Mouse (Mus musculus): ENCODE measurements around the gene Dlgap4. TPM values are rescaled to one million over a fixed set of nuclear protein-coding genes. Genes with fewer than 3 reads are reported as not detected.

The Dlgap4 gene
- polyA plus RNA-seq, 1 experiment from 2014 or later, result 51.9 TPM

DNA sequence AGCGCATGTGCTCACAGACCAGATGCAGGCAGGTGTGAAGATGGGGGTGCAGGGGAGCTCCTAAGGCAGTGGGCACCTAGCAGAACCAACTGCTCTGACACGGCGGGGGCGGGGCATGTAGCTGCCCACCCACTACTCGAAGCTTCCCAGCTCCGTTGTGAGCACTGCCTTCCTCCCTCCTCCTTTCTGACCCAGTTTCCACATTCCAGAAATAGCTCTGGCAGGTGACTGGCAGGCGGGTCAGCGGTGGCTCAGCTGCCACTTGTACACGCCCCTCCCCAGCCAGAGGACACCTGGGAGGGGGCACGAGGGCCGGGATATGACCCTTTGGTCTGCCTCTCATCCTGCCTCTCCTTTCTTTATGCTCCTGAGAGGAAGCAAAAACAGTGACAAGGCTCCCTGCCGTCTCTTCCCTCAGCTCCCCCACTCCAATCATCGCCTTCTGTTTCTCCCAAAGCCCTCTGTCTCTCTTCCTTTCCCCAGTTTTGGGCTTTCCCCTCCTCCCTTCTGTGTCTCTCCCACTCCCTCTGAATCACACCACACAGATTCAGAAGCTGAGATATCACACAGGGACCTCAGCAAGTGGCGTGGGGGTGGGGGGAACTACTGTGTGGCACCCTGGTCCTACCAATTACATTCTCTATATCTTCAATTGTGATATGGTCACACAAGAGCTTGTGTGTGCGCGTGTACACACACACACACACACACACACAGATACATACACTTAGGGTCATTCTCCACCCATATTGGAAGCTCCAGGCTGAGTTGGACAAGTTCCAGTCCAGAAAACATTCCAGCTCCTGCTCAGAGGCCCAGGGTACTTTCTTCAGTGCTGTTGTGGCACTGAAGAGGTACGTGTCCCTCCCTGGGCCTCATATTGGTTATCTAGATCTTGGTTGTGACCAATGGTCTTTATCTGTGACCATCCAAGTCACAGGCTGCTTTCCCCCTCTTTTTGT, 104.1 kb downstream of the Dlgap4 start:
- Histone ChIP-seq H3K27ac (replicated peaks) (peak overlapping the region; percentile 96), H3K4me3 (peak overlapping the region; percentile 39), H3K9me3 (no peaks in the 10 kb centered on the region), H3K9ac (peak overlapping the region; percentile 75), H3K4me1 (peaks cover 46% of the 10 kb centered on the region), H3K27me3 (replicated peaks) (no peaks in the 10 kb centered on the region), H3K4me2 (peak overlapping the region; percentile 69), H3K36me3 (peaks cover 9% of the 10 kb centered on the region)
- WGBS, result 7% methylated on average over 17 of the region's 17 CpGs
- no peak for ATAC-seq (ENCODE audit: extremely low read depth, insufficient number of reproducible peaks, low FRiP score, low TSS enrichment)

DNA sequence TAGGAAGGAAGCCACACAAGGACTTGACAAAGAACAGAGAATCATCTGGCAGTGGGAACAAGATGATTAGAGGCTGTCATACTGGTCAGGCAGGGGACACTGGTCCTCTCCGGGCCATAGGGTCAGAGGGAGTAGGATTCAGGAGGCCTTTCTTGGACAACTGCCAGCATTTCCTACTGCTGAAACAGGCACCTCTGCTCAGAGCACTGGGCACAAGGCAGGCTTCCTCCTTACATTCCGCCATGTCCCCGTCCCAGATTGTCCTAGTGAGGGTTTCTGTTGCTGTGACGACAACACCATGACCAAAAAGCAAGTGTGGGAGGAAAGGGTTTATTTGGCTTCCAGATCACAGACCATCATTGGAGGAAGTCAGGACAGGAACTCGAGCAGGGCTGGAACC, 105.3 kb downstream of the Dlgap4 start:
- ATAC-seq (ENCODE audit: extremely low read depth, insufficient number of reproducible peaks, low FRiP score, low TSS enrichment), result no peak
- Histone ChIP-seq H3K4me3 (no peak overlapping the region), H3K36me3 (peaks cover 9% of the 10 kb centered on the region), H3K27me3 (replicated peaks) (no peaks in the 10 kb centered on the region), H3K9ac (no peak overlapping the region), H3K4me1 (peaks cover 56% of the 10 kb centered on the region), H3K27ac (replicated peaks) (peak overlapping the region; percentile 96), H3K4me2 (0 out of 2 replicates have a peak overlapping the region, but pooled peaks have one; percentile 4), H3K9me3 (no peaks in the 10 kb centered on the region)
- WGBS, result 40% methylated on average over 5 of the region's 5 CpGs

DNA sequence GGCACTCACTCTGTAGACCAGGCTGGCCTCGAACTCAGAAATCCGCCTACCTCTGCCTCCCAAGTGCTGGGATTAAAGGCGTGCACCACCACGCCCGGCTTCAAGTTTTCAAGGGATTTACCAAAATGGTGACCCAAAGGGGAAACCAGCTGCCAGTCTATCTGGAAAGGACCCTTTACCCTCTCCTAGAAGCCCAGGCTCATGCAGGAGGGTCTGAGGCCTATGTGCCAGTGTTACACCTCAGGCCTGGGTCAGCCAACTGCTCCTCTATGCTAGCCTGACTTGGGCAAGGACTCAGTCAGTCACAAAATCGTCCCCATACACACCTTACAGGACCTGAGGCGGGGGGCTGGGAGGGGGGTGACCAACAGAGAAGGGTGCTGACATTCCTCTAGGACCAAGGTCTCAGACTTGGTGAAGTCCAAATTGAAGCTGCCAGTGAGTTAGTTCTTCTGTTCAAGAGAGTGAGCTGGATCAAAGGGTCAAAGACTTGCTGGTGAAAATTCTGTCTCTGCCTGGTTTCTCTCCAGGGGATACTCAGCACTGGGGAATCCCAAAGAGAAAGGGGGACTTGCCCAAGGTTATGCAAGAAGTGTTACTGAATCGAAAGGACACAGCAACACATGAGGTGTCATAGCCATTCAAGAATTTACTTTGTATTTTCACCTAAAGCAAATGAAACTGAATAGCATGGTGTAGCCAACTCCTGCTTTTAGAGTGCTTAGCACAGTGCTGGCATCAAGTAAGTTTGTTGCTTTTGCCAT, 106.2 kb downstream of the Dlgap4 start:
- H3K4me1 ChIP-seq, result peaks cover 66% of the 10 kb centered on the region
- H3K9me3 ChIP-seq, result no peaks in the 10 kb centered on the region
- 85% methylated on average over 8 of the region's 8 CpGs for WGBS
- H3K4me2 ChIP-seq, result peak overlapping the region; percentile 85
- peak overlapping the region; percentile 84 for H3K4me3 ChIP-seq
- no peaks in the 10 kb centered on the region for H3K27me3 ChIP-seq (replicated peaks)
- H3K36me3 ChIP-seq, result peaks cover 3% of the 10 kb centered on the region
- ATAC-seq (ENCODE audit: extremely low read depth, insufficient number of reproducible peaks, low FRiP score, low TSS enrichment), result no peak
- peak overlapping the region; percentile 93 for H3K27ac ChIP-seq (replicated peaks)
- H3K9ac ChIP-seq, result peak overlapping the region; percentile 97

DNA sequence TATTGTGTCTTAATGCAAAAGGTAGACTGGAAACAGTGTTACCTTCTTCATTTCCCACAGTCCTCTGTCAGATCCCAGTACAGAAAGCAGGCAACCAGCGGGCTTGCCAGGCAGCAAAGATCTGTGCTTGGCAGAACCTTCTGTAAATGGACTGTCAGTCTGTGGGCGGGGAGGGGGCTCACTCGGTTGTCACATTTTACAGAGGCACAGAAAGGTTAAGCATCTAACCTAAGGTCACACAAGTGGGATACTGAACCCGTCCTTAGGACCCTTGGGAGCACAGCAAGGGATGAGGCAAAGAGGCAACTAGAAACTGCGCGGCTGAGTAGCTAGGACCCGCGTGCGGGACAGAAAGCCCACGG, 106.8 kb downstream of the Dlgap4 start:
- Histone ChIP-seq H3K27ac (replicated peaks) (peak overlapping the region; percentile 93), H3K4me2 (peak overlapping the region; percentile 85), H3K36me3 (no peaks in the 10 kb centered on the region), H3K4me1 (peaks cover 71% of the 10 kb centered on the region), H3K9me3 (no peaks in the 10 kb centered on the region), H3K9ac (peak overlapping the region; percentile 97), H3K27me3 (replicated peaks) (no peaks in the 10 kb centered on the region), H3K4me3 (peak overlapping the region; percentile 84)
- ATAC-seq (ENCODE audit: extremely low read depth, insufficient number of reproducible peaks, low FRiP score, low TSS enrichment), result no peak
- 2% methylated on average over 10 of the region's 10 CpGs for WGBS

DNA sequence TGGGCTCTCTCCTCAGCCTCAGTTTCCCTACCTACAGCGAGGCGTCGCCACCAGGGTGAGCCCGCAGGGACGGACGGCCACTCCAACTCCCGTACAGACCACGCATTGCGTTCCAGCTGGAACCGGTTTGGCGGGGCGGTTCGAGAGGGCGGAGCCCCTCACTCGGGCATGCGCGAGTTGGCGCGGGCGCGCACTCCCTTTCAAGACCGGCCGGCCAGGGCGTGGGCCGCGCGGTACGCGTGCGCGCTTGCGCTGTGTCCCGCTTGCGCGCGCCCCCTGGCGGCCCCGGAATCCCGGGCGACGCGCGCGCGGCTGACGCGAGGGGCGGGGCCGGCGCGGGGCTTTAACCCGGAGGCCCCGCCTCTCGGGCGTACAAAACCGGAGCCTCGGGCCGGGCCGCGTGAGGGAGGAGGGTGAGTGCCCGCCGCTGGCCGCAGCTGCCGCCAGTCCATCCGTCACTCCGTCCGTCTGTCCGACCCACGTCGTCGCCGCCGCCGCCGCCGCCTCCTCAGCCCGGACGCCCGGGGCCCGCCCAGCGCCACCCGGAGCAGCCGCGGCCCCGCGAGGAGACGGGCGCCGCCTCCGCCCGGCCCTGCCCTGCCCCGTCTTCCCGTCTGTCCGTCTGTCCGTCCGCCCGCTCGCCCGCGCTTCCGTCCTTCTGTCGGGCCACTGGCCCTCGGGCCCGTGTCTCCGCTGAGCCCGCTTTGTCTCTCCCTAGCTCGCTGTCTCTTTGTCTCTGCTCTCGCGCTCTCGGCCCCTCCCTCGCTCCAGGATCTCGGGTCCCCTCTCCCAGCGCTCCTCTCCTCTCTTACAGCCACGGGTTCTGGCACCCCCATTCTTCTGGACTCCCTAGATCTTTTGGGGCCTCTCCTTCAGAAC, 107.4 kb downstream of the Dlgap4 start:
- no peaks in the 10 kb centered on the region for H3K36me3 ChIP-seq
- peaks cover 78% of the 10 kb centered on the region for H3K4me1 ChIP-seq
- peak overlapping the region; percentile 84 for H3K4me3 ChIP-seq
- peak overlapping the region; percentile 97 for H3K9ac ChIP-seq
- H3K9me3 ChIP-seq, result no peaks in the 10 kb centered on the region
- H3K27me3 ChIP-seq (replicated peaks), result no peaks in the 10 kb centered on the region
- H3K27ac ChIP-seq (replicated peaks), result peak overlapping the region; percentile 93
- WGBS, result under 1% methylated on average over 87 of the region's 114 CpGs
- ATAC-seq (ENCODE audit: extremely low read depth, insufficient number of reproducible peaks, low FRiP score, low TSS enrichment), result peak; percentile 81
- peak overlapping the region; percentile 85 for H3K4me2 ChIP-seq

DNA sequence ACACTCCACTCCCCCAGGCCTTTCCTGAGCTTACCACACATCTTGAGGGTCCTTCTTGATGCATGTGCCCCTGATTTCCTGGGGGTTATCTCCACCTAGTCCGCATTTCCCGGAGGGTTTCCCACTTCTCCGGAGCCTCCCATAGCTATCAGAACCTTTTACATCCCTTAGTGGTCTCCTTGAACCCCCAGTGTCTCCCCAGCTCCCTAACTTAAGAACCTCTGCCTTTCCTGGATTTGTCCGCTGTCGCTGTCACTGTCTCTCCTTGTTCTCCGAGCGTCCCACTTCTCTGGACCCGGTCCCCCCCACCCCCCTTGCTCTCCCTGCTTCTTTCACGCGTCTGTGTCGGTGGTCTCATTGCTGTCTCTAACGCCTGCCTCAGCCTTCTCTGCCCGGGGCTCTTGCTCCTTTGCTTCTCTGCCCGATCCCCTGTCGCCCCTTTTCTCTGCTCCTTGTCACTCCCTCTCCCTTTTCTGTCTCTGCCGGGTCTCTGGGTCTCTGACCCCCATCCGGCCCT, 108.1 kb downstream of the Dlgap4 start:
- Histone ChIP-seq H3K27me3 (replicated peaks) (no peaks in the 10 kb centered on the region), H3K9ac (peak overlapping the region; percentile 97), H3K4me1 (peaks cover 83% of the 10 kb centered on the region)

DNA sequence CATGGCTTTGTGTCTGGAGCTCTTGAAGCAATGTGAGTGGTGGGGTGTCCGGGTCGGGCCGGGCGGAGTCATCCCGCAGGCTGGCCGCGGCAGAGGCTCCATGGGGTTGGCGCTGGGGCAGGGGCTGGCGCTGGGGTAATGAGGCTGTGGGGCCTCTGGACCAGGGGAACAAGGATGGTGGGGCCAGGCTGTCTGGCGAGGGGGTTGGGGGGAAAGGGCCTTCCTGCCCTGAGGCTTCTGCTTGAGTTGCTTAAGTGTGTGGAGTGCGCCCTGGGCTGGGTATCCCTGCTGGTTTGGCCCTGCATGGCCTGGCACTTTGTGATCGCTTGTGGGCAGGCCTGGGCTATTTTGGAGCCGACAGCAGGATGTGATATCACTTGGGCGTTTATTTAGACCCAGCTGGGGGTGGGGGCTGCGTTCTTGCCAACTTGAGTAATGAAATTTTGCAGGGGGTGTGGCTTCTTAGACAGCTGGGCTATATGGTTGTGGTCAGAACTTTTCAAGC, 108.6 kb downstream of the Dlgap4 start:
- no peaks in the 10 kb centered on the region for H3K36me3 ChIP-seq
- peak overlapping the region; percentile 85 for H3K4me2 ChIP-seq
- WGBS, result 2% methylated on average over 15 of the region's 15 CpGs
- no peak for ATAC-seq (ENCODE audit: extremely low read depth, insufficient number of reproducible peaks, low FRiP score, low TSS enrichment)
- peak overlapping the region; percentile 84 for H3K4me3 ChIP-seq
- peaks cover 83% of the 10 kb centered on the region for H3K4me1 ChIP-seq
- H3K27ac ChIP-seq (replicated peaks), result peak overlapping the region; percentile 87
- peak overlapping the region; percentile 97 for H3K9ac ChIP-seq
- H3K9me3 ChIP-seq, result no peaks in the 10 kb centered on the region
- no peaks in the 10 kb centered on the region for H3K27me3 ChIP-seq (replicated peaks)

More for the DNA sequence above, 108.1 kb downstream of the Dlgap4 start:
- Histone ChIP-seq H3K4me2 (peak overlapping the region; percentile 85), H3K27ac (replicated peaks) (peak overlapping the region; percentile 87), H3K36me3 (no peaks in the 10 kb centered on the region), H3K9me3 (no peaks in the 10 kb centered on the region), H3K4me3 (peak overlapping the region; percentile 84)
- WGBS, result 1% methylated on average over 17 of the region's 17 CpGs
- ATAC-seq (ENCODE audit: extremely low read depth, insufficient number of reproducible peaks, low FRiP score, low TSS enrichment), result no peak

DNA sequence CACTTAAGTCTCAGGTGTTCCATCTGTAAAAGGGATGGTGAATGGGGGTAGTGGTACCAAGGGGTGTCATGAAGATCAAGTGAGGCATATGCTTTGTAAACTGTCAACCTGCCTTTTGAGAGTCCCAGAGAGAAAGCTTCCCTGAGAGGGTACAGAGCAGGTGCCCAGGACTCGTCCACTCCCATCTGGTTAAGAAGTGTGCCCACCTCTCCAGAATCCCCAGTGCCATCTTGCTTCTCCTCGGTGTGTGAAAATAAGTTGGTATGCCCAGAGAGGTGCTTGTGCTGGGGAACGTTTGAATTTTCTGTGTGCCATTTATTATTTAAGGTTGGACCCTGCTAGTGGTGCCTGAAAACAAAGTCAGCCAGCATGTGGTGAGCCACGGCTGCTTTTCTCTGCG, 109.2 kb downstream of the Dlgap4 start:
- H3K36me3 ChIP-seq, result no peaks in the 10 kb centered on the region
- H3K4me2 ChIP-seq, result peak overlapping the region; percentile 85
- ATAC-seq (ENCODE audit: extremely low read depth, insufficient number of reproducible peaks, low FRiP score, low TSS enrichment), result no peak
- H3K27ac ChIP-seq (replicated peaks), result peak overlapping the region; percentile 87
- peaks cover 80% of the 10 kb centered on the region for H3K4me1 ChIP-seq
- 71% methylated on average over 5 of the region's 5 CpGs for WGBS
- H3K9ac ChIP-seq, result peak overlapping the region; percentile 97
- no peaks in the 10 kb centered on the region for H3K27me3 ChIP-seq (replicated peaks)
- H3K9me3 ChIP-seq, result no peaks in the 10 kb centered on the region
- H3K4me3 ChIP-seq, result peak overlapping the region; percentile 84

DNA sequence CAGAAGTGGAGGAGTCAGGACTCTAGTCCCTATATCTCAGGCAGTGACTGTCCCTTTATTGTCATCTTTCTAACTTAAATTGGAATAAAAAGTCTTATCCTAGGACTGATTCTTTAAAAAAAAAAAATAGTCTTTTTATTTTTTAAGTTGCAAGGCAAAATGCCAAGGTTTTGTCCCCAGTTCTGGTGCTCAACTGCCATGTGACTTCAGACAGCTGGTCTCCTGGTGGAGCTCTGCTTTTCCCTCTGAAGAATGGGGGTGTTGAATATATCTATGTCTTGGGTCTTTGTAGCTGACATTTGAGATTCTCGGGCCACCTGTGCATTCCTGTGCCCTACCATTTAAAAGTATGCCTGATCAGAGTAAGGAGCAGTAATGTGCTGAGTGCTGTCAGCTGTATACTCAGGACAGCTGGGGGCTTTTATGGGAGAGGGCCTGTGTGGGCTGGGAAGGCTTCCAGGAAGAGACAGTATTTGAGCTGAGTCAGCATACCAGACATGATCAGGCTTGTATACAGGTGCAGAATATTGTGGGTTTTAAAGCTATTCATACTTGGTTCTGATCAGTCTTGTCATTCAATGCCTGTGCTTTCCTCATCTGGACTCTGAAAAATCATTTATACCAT, 110.5 kb downstream of the Dlgap4 start:
- Histone ChIP-seq H3K27me3 (replicated peaks) (no peaks in the 10 kb centered on the region), H3K4me3 (no peak overlapping the region), H3K9ac (no peak overlapping the region), H3K9me3 (no peaks in the 10 kb centered on the region), H3K4me2 (0 out of 2 replicates have a peak overlapping the region, but pooled peaks have one; percentile 0), H3K36me3 (no peaks in the 10 kb centered on the region), H3K4me1 (peaks cover 80% of the 10 kb centered on the region), H3K27ac (replicated peaks) (no peak overlapping the region)
- 58% methylated on average over 1 of the region's 1 CpGs for WGBS
- ATAC-seq (ENCODE audit: extremely low read depth, insufficient number of reproducible peaks, low FRiP score, low TSS enrichment), result no peak

DNA sequence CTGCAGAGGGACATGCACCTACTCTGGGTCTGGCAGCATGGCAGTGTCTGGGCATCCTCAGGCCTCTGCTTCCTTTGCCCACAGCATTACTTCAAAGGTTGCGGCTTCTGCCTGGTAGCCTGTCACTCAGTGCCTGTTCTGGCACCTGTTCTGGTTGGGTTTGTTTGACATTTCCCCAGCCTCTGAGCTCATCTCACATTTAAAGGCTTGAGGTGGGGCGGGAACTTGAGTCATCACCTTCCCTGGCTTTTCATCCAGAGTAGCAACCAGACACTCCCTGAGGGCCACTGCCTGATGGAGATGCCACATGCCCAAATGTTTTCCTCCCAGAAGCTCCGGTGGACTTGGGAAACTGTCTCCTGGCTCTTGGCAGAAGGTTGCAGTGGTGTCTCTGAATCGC, 111.4 kb downstream of the Dlgap4 start:
- peak overlapping the region; percentile 61; the same call in 1 of the 2 replicates for H3K9ac ChIP-seq
- ATAC-seq (ENCODE audit: extremely low read depth, insufficient number of reproducible peaks, low FRiP score, low TSS enrichment), result no peak
- peaks cover 81% of the 10 kb centered on the region for H3K4me1 ChIP-seq
- no peaks in the 10 kb centered on the region for H3K9me3 ChIP-seq
- 79% methylated on average over 4 of the region's 4 CpGs for WGBS
- H3K4me3 ChIP-seq, result no peak overlapping the region
- H3K27me3 ChIP-seq (replicated peaks), result no peaks in the 10 kb centered on the region
- no peak overlapping the region for H3K4me2 ChIP-seq
- H3K27ac ChIP-seq (replicated peaks), result no peak overlapping the region
- no peaks in the 10 kb centered on the region for H3K36me3 ChIP-seq
